In genomic region chr16:50167983-50168299, GRCm38 (mm10) we compare ENCODE assay signal across 23 mouse cellular contexts.
"Had no signal": no experiment of that assay in that cellular context is flagged by ENCODE, and none has a peak within 500 bp of the region (broad histone marks: within the 10 kb centered on the region; RNA-seq: fewer than 3 reads in every experiment).

No protein-coding gene starts in this region.

- H3K4me3 ChIP-seq: heart, embryonic 10.5 days; heart, embryonic 13.5 days; heart, embryonic 15.5 days; hindbrain, embryonic 10.5 days; hindbrain, embryonic 12.5 days; layer of hippocampus, adult 2 months; limb, embryonic 13.5 days; limb, embryonic 15.5 days; liver, embryonic 12.5 days had no signal

- H3K9ac ChIP-seq: heart, embryonic 13.5 days; heart, embryonic 15.5 days; hindbrain, embryonic 12.5 days; hindbrain, embryonic 14.5 days; limb, embryonic 13.5 days; limb, embryonic 15.5 days; liver, embryonic 12.5 days; liver, embryonic 14.5 days had no signal

- H3K36me3 ChIP-seq: heart, embryonic 10.5 days; heart, embryonic 13.5 days; heart, embryonic 15.5 days; hindbrain, embryonic 10.5 days; hindbrain, embryonic 12.5 days; limb, embryonic 13.5 days; limb, embryonic 15.5 days; liver, embryonic 12.5 days had no signal

- ATAC-seq: inflammation-experienced regulatory T-cells, adult 6 months; intestine, embryonic 16.5 days; liver, embryonic 12.5 days had no signal

- H3K4me2 ChIP-seq: heart, embryonic 13.5 days; heart, embryonic 15.5 days; hindbrain, embryonic 12.5 days; hindbrain, embryonic 14.5 days; limb, embryonic 13.5 days; limb, embryonic 15.5 days; liver, embryonic 12.5 days had no signal

- DNase-seq: gastrocnemius, postnatal 14 days; gastrocnemius, postnatal 36 days; heart, postnatal 14 days; heart, postnatal 4 days; kidney, adult 18-20 months; kidney, adult 8-10 months; kidney, postnatal 10 days; kidney, postnatal 25 days; kidney, postnatal 4 days; left cerebral cortex, postnatal 4 days had no signal

- H3K27me3 ChIP-seq: heart, embryonic 13.5 days; heart, embryonic 15.5 days; hindbrain, embryonic 12.5 days; limb, embryonic 13.5 days; limb, embryonic 15.5 days; liver, embryonic 12.5 days had no signal

- H3K9me3 ChIP-seq: heart, embryonic 10.5 days; heart, embryonic 13.5 days; heart, embryonic 15.5 days; hindbrain, embryonic 10.5 days; hindbrain, embryonic 12.5 days; limb, embryonic 13.5 days; limb, embryonic 15.5 days; liver, embryonic 12.5 days had no signal

- H3K27ac ChIP-seq: heart, embryonic 10.5 days; heart, embryonic 13.5 days; heart, embryonic 15.5 days; hindbrain, embryonic 10.5 days; hindbrain, embryonic 12.5 days; hindbrain, embryonic 14.5 days; layer of hippocampus, adult 2 months; limb, embryonic 13.5 days; limb, embryonic 15.5 days; liver, embryonic 12.5 days; liver, embryonic 14.5 days had no signal

- H3K4me1 ChIP-seq: heart, embryonic 10.5 days; heart, embryonic 13.5 days; heart, embryonic 15.5 days had no signal
